Mouse (Mus musculus): ENCODE data around the gene Slc12a7. TPM values are rescaled to one million over a fixed set of nuclear protein-coding genes. Genes with fewer than 3 reads are reported as not detected.

The Slc12a7 gene
- polyA plus RNA-seq, 1 experiment from 2014 or later: 20.1 TPM

- H3K9me3 ChIP-seq (ENCODE audit: control insufficient read depth, low read depth, low read length): no peaks in the 10 kb centered on the region
- H3K27me3 ChIP-seq (ENCODE audit: control insufficient read depth, insufficient read depth, low read length): no peaks in the 10 kb centered on the region
- H3K27ac ChIP-seq (ENCODE audit: low read length): no peak overlapping the region
- no peak overlapping the region for H3K4me2 ChIP-seq (replicated peaks; ENCODE audit: low read depth, low read length)
- H3K9ac ChIP-seq (replicated peaks; ENCODE audit: low read depth, low read length): no peak overlapping the region
- no peak for ATAC-seq (ENCODE audit: insufficient number of reproducible peaks, insufficient read depth, low FRiP score, low read depth)
- 70% methylated on average over 3 of the region's 3 CpGs for WGBS
- H3K4me1 ChIP-seq (ENCODE audit: control insufficient read depth, insufficient read depth, low read length): peaks cover 34% of the 10 kb centered on the region
- no peak overlapping the region for H3K4me3 ChIP-seq (ENCODE audit: low read depth, low read length)
- no peaks in the 10 kb centered on the region for H3K36me3 ChIP-seq (ENCODE audit: control insufficient read depth, insufficient read depth, low read length)
Measured at GRCm38 (mm10) chr13:73768311-73768710, 35.4 kb downstream of the Slc12a7 start.

- WGBS: 55% methylated on average over 4 of the region's 4 CpGs
- H3K27ac ChIP-seq (ENCODE audit: low read length): peak overlapping the region; percentile 33; the same call in 1 of the 2 replicates
- H3K4me3 ChIP-seq (ENCODE audit: low read depth, low read length): no peak overlapping the region
- no peaks in the 10 kb centered on the region for H3K9me3 ChIP-seq (ENCODE audit: control insufficient read depth, low read depth, low read length)
- peak; percentile 69 for ATAC-seq (ENCODE audit: insufficient number of reproducible peaks, insufficient read depth, low FRiP score, low read depth)
- H3K4me2 ChIP-seq (replicated peaks; ENCODE audit: low read depth, low read length): no peak overlapping the region
- no peaks in the 10 kb centered on the region for H3K27me3 ChIP-seq (ENCODE audit: control insufficient read depth, insufficient read depth, low read length)
- peaks cover 29% of the 10 kb centered on the region for H3K4me1 ChIP-seq (ENCODE audit: control insufficient read depth, insufficient read depth, low read length)
- no peak overlapping the region for H3K9ac ChIP-seq (replicated peaks; ENCODE audit: low read depth, low read length)
- no peaks in the 10 kb centered on the region for H3K36me3 ChIP-seq (ENCODE audit: control insufficient read depth, insufficient read depth, low read length)
Measured at GRCm38 (mm10) chr13:73769916-73770682, 37.2 kb downstream of the Slc12a7 start.

- Histone ChIP-seq H3K27me3 (ENCODE audit: control insufficient read depth, insufficient read depth, low read length) (no peaks in the 10 kb centered on the region), H3K4me1 (ENCODE audit: control insufficient read depth, insufficient read depth, low read length) (peaks cover 27% of the 10 kb centered on the region), H3K4me3 (ENCODE audit: low read depth, low read length) (no peak overlapping the region), H3K9ac (replicated peaks; ENCODE audit: low read depth, low read length) (no peak overlapping the region), H3K27ac (ENCODE audit: low read length) (no peak overlapping the region), H3K9me3 (ENCODE audit: control insufficient read depth, low read depth, low read length) (no peaks in the 10 kb centered on the region), H3K36me3 (ENCODE audit: control insufficient read depth, insufficient read depth, low read length) (no peaks in the 10 kb centered on the region), H3K4me2 (replicated peaks; ENCODE audit: low read depth, low read length) (no peak overlapping the region)
- no peak for ATAC-seq (ENCODE audit: insufficient number of reproducible peaks, insufficient read depth, low FRiP score, low read depth)
- WGBS: 52% methylated on average over 3 of the region's 3 CpGs
Measured at GRCm38 (mm10) chr13:73771131-73771530, 38.2 kb downstream of the Slc12a7 start.

- Histone ChIP-seq H3K4me3 (ENCODE audit: low read depth, low read length) (no peak overlapping the region), H3K9me3 (ENCODE audit: control insufficient read depth, low read depth, low read length) (no peaks in the 10 kb centered on the region), H3K27ac (ENCODE audit: low read length) (no peak overlapping the region; the same call in 1 of the 2 replicates), H3K4me2 (replicated peaks; ENCODE audit: low read depth, low read length) (no peak overlapping the region), H3K27me3 (ENCODE audit: control insufficient read depth, insufficient read depth, low read length) (no peaks in the 10 kb centered on the region), H3K4me1 (ENCODE audit: control insufficient read depth, insufficient read depth, low read length) (peaks cover 24% of the 10 kb centered on the region), H3K36me3 (ENCODE audit: control insufficient read depth, insufficient read depth, low read length) (no peaks in the 10 kb centered on the region), H3K9ac (replicated peaks; ENCODE audit: low read depth, low read length) (no peak overlapping the region)
- ATAC-seq (ENCODE audit: insufficient number of reproducible peaks, insufficient read depth, low FRiP score, low read depth): peak; percentile 56; the same call in 1 of the 2 replicates
- WGBS: 31% methylated on average over 2 of the region's 2 CpGs
Measured at GRCm38 (mm10) chr13:73772655-73773054, 39.8 kb downstream of the Slc12a7 start.

GRCm38 (mm10) chr13:73773519-73774205, 40.8 kb downstream of the Slc12a7 start:
- WGBS: 70% methylated on average over 4 of the region's 4 CpGs
- no peak for ATAC-seq (ENCODE audit: insufficient number of reproducible peaks, insufficient read depth, low FRiP score, low read depth)

GRCm38 (mm10) chr13:73775786-73776185, 42.9 kb downstream of the Slc12a7 start:
- H3K9ac ChIP-seq (replicated peaks; ENCODE audit: low read depth, low read length): no peak overlapping the region
- WGBS: 62% methylated on average over 4 of the region's 4 CpGs
- H3K4me3 ChIP-seq (ENCODE audit: low read depth, low read length): no peak overlapping the region
- H3K27me3 ChIP-seq (ENCODE audit: control insufficient read depth, insufficient read depth, low read length): no peaks in the 10 kb centered on the region
- no peak overlapping the region for H3K27ac ChIP-seq (ENCODE audit: low read length)
- H3K4me1 ChIP-seq (ENCODE audit: control insufficient read depth, insufficient read depth, low read length): peaks cover 9% of the 10 kb centered on the region; the same call in 1 of the 2 replicates
- no peaks in the 10 kb centered on the region for H3K36me3 ChIP-seq (ENCODE audit: control insufficient read depth, insufficient read depth, low read length)
- no peak overlapping the region for H3K4me2 ChIP-seq (replicated peaks; ENCODE audit: low read depth, low read length)
- no peaks in the 10 kb centered on the region for H3K9me3 ChIP-seq (ENCODE audit: control insufficient read depth, low read depth, low read length)
- no peak for ATAC-seq (ENCODE audit: insufficient number of reproducible peaks, insufficient read depth, low FRiP score, low read depth)

More at GRCm38 (mm10) chr13:73773519-73774205, 40.8 kb downstream of the Slc12a7 start:
- Histone ChIP-seq H3K36me3 (ENCODE audit: control insufficient read depth, insufficient read depth, low read length) (no peaks in the 10 kb centered on the region), H3K4me2 (replicated peaks; ENCODE audit: low read depth, low read length) (no peak overlapping the region), H3K4me3 (ENCODE audit: low read depth, low read length) (no peak overlapping the region), H3K9ac (replicated peaks; ENCODE audit: low read depth, low read length) (no peak overlapping the region), H3K27me3 (ENCODE audit: control insufficient read depth, insufficient read depth, low read length) (no peaks in the 10 kb centered on the region), H3K27ac (ENCODE audit: low read length) (no peak overlapping the region), H3K4me1 (ENCODE audit: control insufficient read depth, insufficient read depth, low read length) (peaks cover 24% of the 10 kb centered on the region), H3K9me3 (ENCODE audit: control insufficient read depth, low read depth, low read length) (no peaks in the 10 kb centered on the region)

GRCm38 (mm10) chr13:73777578-73777977, 44.7 kb downstream of the Slc12a7 start:
- Histone ChIP-seq H3K4me3 (ENCODE audit: low read depth, low read length) (no peak overlapping the region), H3K27ac (ENCODE audit: low read length) (no peak overlapping the region), H3K9ac (replicated peaks; ENCODE audit: low read depth, low read length) (no peak overlapping the region), H3K9me3 (ENCODE audit: control insufficient read depth, low read depth, low read length) (no peaks in the 10 kb centered on the region), H3K36me3 (ENCODE audit: control insufficient read depth, insufficient read depth, low read length) (no peaks in the 10 kb centered on the region), H3K27me3 (ENCODE audit: control insufficient read depth, insufficient read depth, low read length) (no peaks in the 10 kb centered on the region), H3K4me2 (replicated peaks; ENCODE audit: low read depth, low read length) (no peak overlapping the region), H3K4me1 (ENCODE audit: control insufficient read depth, insufficient read depth, low read length) (peaks cover 4% of the 10 kb centered on the region; the same call in 1 of the 2 replicates)
- WGBS: 82% methylated on average over 3 of the region's 3 CpGs
- ATAC-seq (ENCODE audit: insufficient number of reproducible peaks, insufficient read depth, low FRiP score, low read depth): no peak

GRCm38 (mm10) chr13:73782486-73782885, 49.6 kb downstream of the Slc12a7 start:
- H3K27me3 ChIP-seq (ENCODE audit: control insufficient read depth, insufficient read depth, low read length): no peaks in the 10 kb centered on the region
- no peaks in the 10 kb centered on the region for H3K4me1 ChIP-seq (ENCODE audit: control insufficient read depth, insufficient read depth, low read length)
- 60% methylated on average over 5 of the region's 5 CpGs for WGBS
- no peak for ATAC-seq (ENCODE audit: insufficient number of reproducible peaks, insufficient read depth, low FRiP score, low read depth)
- no peak overlapping the region for H3K4me2 ChIP-seq (replicated peaks; ENCODE audit: low read depth, low read length)
- no peaks in the 10 kb centered on the region; the same call in 1 of the 2 replicates for H3K36me3 ChIP-seq (ENCODE audit: control insufficient read depth, insufficient read depth, low read length)
- no peaks in the 10 kb centered on the region for H3K9me3 ChIP-seq (ENCODE audit: control insufficient read depth, low read depth, low read length)
- H3K4me3 ChIP-seq (ENCODE audit: low read depth, low read length): no peak overlapping the region
- H3K27ac ChIP-seq (ENCODE audit: low read length): no peak overlapping the region
- no peak overlapping the region for H3K9ac ChIP-seq (replicated peaks; ENCODE audit: low read depth, low read length)
